Mouse (Mus musculus) stomach, postnatal 0 days (tissue): ENCODE measurements around the gene Mmp9.

ENCODE experiments used
- CTCF ChIP-seq: IDR thresholded peaks from 2 replicates; pipeline ENCODE4 v1.5.1; 2016; ENCODE audit warnings: antibody characterized with exemption, low read depth, mild to moderate bottlenecking, moderate library complexity
- EP300 ChIP-seq: optimal IDR thresholded peaks from 2 replicates; pipeline ENCODE3; 2016; ENCODE audit warnings: antibody characterized with exemption

- TF ChIP-seq CTCF = no peak
- TF ChIP-seq EP300 = no peak
Observed at GRCm38 (mm10) chr2:164912749-164913427, 27.7 kb upstream of the Mmp9 start.
